Mouse (Mus musculus): Measurements from ENCODE around the gene Acp5.
"Not testable (repeated sequence)": the region's sequence is repeated elsewhere in the genome, so short reads cannot be mapped to it uniquely, and the experiment has no call there.

The Acp5 gene

DNA sequence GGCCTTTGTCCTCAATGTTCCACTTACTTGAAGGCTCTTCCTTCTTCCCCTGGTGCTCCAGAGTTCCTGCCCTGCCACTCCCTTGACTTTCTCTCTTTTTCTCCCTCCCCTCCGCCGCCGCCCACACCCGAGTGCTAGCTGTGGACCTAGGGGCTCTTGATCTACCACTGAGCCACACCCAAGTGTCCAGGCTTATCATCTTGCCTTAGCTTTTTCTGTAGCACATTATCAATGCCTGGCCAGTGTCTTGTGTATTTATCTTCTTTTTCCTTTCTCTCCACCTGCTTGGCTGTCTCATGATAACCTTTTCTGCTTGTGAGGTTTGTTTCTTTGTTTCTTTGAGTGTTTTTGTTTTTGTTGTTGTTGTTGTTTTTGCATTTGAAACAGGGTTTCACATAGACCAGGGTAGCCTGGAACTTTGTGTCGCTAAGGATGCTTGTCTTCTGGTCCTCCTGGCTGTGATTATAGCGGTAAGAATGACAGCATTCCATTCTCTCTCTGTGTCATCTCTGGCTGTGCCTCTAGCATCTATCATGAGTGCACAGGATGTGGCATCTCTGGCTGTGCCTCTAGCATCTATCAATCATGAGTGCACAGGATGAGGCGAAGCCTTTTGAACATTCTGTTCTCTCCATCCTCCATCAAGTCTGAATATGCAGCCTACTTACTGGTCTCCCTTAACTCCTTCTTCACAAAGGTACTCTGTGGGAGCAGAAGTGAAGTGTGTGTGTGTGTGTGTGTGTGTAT lies at the start of gene Acp5:
TSS of gene Acp5 (minus strand) at position 68 of the 747 bp plus-strand sequence.
- DNase-seq (ENCODE audit: low spot score): no peak

DNA sequence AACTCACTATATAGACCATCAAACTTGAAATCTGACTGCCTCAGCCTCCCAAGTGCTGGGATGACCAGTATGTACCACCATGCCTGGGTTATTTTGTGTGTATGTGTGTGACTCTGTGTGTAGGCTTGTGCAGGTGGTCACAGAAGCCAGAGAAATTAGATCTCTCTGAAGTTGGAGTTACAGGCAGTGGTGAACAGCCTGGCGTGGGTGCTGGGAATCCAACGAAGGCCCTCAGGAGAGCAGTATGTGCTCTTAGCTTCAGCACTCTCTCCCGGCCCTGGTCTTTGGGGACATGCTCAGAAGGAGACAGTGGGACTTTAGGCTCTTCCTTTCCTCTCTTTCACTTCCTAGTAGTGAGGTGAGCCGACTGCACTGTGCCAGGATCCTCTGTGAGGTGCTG lies 36.8 kb upstream of the Acp5 start:
- no peak for DNase-seq (ENCODE audit: low spot score)

DNA sequence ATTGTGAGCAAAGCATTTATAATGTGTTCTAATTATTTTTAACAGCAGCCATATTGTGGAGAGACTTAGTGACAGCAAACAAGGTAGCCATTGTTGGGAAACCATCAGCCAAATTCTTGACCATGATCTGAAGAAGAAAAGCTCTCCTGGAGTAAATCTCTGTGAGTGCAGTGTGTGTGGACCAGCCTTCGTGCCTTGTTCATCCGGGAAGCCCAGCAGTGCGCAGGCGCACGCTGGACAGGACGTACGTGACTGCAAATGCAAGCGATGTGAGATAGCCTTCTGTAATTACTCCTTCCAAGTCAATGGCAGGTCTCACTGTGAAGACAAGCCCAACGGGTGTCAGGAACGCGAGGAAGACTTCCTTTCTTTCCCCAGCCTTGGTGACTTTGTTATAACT lies 33.8 kb upstream of the Acp5 start:
- DNase-seq (ENCODE audit: low spot score): peak; percentile 1

DNA sequence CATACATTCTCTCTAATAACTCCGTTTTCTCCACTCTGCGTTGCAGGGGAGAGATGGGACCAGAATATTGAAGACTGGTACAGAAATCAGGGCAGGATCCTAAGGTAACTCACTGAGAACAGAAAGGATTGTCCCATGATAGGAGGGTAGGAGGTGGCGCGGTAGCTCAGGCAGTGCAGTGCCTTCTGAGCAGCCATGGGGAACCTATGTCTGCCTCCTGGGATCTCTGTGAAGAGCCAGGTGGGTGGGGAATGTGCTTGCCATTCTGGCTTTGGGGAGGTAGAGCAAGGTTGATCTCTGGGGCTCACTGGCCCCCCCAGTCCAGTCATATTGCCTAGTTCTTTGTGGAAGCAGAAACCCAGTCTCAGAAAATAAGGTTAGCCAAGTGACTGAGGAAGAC lies 32.2 kb upstream of the Acp5 start:
- peak; percentile 1 for DNase-seq (ENCODE audit: low spot score)

DNA sequence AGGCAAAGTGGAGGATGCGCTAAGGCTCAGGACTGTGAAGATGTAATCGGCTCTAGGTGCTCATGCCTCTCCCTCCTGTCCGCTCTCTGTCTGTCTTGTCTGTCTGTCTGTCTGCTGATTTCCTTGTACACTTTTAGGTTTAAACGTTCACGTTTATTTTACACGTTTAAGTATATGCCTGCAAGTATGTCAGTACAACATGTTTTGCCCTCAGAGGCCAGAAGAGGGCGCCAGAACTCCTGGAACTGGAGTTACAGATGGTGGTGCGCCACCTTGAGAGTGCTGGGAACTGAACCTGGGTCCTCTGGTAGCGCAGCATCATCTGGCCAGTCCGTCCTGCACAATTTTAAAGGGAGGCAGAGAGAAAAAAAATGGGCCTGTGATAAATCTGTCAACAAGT lies 31.2 kb upstream of the Acp5 start:
- no peak for DNase-seq (ENCODE audit: low spot score)

DNA sequence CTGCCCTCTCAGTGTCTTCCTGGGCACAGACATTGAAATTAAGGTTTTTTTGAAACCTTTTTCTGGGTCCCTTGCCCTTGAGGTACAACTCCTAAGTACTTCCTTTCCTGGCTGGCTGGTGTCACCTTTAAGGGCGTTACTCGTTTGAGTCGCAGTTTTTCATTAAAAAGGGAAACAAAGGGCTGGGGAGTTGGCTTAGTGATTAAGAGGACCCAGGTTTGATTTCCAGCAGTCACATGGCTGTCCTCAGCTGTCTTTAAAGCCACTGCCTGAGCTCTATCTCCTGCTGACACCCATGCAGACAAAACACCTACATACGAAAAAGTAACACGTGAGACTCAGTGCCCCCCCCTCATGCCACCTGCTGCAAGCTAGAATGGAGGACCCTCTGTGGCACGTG lies 30.5 kb upstream of the Acp5 start:
- DNase-seq (ENCODE audit: low spot score): no peak

DNA sequence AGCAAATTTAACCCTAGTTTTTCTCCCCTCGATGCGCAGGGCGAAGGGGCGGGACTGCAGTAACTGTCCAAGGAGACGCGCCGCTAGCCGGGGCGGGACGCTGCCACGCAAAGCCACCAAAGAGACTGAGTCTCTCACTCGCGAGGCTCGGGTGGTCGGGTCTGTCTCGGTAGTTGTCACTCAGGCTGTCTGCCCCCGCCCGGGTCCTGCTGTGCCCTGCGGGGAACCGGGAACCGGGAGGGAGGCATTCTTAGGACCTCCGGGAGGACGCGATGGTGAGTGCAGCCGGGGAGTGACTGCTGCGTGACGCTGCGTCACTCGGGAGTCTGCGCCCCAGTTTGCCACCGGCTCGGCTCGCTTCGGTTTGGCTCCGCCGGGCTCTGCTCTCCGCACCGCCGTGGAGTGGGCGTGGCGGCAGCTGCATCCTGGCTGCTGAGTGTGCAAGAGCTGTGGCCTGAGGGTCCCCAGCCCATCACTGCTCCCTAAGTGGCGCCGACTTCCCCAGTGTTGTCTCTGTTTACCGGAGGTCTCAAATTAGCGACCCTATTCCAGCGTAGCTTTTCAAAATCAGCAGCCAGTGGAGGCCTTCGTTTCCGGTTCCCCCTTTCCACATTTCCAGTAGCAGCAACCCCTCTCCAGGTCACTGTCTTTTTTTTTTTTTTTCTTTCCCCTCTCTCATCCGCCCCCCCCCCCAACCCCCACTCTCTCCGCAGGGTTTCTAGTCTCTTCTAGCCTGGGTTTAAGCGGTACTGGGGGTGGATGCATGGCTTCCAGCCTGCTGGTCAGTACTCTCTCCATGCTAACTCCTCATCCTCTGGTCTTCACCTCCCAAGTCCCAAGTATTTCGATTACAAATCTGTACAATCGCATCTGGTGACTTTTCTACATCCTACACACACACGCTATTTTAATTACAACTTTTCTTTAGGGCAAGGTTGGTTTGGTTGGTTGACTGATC lies 29.5 kb upstream of the Acp5 start:
- DNase-seq (ENCODE audit: low spot score): peak; percentile 57

DNA sequence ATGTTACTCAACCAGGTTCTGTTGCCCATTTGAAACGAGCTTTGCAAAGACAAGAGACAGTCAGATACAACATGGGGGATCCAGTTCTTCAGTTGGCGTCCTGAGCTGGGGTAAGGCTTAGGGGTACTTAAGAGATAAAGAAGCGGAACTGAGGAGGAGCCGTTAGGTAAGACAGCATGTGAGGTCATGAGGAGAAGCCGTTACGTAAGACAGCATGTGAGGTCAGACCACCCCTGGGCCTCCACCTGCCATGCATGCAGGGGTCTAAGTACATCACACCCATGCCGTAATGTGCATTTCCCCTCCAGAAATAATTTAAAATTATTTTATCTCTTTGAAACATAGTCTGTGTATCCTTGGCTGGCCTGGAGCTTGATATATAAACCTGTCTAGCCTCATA lies 27.4 kb upstream of the Acp5 start:
- DNase-seq (ENCODE audit: low spot score): no peak

DNA sequence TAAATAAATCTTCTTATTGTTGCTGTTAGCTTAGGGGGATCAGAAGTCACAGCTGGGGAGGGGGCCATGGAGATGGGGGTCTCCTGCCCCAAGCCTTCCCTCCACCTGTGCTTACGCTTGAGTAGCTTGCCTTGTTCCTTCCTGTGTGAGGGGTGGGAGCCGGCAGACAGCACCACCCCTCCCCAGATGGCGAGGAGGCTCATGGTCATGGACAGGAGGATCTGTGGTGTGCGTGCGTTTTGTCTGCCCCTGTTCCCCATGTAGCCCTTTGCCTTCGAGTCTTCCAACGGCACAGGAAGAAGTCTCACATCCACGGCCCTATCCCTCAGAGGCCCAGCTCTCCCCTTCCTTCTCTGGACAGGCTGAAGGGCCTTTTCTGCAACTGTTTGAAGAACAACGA lies 26.8 kb upstream of the Acp5 start:
- no peak for DNase-seq (ENCODE audit: low spot score)

DNA sequence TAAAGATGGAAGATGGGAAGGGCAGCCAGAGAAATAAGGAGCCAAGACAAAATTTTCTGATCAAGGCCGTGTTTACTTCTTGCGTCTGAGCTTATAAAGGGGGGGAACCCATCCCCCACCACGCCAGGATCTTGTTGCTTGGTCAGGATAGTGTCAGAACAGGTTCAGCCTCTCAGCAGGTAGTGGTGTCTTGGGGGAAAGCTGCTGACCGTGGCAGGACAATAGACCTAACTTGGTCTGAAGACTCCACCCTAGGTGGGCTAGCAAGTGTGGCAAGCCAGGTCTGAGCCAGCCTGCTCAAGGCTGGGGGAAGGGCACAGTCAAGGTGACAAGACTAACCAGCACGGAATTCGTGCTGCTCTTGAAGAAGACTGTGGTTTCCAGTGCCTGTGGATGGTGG lies 25.8 kb upstream of the Acp5 start:
- DNase-seq (ENCODE audit: low spot score): no peak

DNA sequence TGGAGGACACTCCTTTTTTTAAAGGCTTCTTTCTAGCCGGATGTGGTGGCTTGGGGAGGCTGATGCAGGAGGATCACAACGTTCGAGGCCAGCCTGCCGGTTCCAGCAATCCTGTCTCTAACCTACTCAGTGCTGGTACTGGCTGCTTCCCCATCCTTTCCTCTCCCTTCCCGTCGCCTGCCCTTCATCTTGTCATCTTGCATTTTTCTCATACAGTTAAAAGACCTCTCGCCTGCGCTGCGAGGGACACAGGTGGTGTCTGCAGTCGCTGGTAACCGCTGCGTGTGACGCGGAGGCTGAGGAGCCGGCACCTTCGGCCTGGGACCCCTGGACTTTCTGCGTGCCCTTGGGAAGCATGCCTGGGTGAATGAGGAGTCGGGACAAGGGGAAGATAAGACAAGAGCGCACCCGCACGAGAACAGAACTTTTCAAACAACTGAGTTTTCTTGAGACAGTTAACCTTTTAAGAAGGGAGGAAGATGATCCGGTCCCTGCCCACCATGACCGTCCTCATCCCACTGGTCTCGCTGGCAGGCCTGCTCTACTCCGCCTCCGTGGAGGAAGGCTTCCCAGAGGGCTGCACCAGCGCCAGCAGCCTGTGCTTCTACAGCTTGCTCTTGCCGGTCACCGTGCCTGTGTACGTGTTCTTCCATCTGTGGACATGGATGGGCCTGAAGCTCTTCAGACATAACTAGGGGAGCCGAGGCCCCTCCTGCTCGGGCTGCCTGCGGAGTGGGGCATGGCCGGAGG lies 22.2 kb upstream of the Acp5 start:
- no peak for DNase-seq (ENCODE audit: low spot score)

DNA sequence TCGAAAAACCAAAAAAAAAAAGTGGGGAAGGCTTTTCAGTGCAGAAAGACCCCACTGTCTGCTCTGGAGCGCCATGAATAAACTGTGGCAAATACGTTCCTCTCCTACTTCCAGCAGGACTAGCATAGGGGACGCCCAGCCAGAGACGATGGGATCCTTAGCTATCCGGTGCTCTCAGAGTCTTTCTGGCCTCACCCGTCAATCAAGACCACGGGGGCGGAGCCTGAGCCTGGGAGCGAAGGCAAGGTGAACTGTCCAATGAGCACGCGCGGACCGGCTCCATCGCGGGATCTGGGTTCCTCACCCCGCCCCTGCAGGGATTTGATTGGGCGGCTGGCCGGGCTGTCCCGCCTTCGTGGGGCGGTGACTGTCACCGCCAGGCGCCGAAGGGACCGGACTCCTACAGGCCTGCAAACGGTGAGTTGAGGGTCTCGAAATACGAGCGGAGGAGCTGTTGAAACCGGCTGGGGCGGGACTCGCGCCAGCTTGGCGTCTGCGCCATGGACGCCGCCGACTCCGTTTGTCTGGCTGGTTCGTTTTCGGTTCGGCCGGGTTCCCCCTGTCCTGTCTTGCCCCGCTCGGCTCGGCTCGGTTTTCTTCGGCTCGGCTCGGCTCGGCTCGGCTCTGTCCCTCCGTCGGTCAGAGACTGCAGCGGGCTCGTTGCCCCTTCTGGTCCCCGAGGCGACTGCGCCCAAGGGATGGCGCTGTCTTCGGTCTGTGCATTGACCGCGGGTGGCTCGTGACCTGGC lies 21.2 kb upstream of the Acp5 start, which contains the start of gene Pigyl:
TSS of gene Pigyl (plus strand) at position 350 of the 749 bp plus-strand sequence.
- peak; percentile 99 for DNase-seq (ENCODE audit: low spot score)

DNA sequence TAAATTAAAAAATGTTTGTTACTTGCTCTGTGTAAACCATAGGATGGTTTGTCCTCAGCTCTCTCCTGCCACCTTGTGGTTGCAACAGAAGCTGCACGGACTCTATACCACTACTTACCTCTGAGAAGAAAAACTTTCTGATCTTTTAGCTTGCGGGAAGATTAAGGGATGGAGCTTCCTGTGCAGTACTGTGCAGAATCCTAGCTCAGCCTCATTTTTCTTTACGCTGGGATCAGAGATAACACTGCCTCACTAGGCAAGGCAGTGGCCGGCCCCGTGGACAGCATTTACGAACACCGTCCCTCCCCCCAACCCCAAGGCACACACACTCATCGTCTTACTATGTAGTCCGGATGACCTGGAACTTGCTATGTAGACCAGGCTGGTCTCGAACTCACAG lies 20.1 kb upstream of the Acp5 start:
- DNase-seq (ENCODE audit: low spot score): peak; percentile 53

DNA sequence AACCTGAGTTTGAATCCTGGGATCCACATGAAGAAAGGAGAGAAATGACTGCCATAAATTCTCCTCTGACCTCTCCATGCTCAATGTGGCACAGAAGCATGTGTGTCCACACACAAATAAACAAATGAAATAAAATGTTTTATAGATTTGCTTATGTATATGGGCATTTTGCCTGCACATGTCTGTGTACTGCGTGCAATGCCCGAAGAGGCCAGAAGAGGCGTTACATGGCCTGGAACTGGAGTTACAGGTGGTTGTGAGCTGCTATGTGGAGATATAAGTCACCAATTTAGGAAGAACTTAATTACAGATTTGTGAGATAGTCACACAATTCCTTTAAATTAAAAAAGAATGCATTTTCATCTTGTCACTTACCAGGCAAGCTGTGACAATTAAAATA lies 18.3 kb upstream of the Acp5 start:
- no peak for DNase-seq (ENCODE audit: low spot score)

DNA sequence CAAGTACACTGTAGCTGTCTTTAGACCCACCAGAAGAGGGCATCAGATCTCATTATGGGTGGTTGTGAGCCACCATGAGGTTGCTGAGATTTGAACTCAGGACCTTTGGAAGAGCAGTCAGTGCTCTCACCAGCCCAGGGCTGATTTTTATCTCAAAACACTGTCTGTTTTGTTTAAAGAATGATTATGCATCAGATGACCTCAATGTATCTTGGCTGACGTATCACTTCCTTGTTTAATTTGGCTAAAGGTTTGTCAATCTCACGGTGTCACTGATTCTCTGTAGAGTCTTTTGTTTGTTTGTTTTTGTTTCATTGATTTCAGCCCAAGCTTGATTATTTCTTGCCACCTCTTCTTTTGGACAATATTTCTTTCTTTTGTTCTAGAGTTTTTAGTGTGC lies 15.4 kb upstream of the Acp5 start:
- no peak for DNase-seq (ENCODE audit: low spot score)

DNA sequence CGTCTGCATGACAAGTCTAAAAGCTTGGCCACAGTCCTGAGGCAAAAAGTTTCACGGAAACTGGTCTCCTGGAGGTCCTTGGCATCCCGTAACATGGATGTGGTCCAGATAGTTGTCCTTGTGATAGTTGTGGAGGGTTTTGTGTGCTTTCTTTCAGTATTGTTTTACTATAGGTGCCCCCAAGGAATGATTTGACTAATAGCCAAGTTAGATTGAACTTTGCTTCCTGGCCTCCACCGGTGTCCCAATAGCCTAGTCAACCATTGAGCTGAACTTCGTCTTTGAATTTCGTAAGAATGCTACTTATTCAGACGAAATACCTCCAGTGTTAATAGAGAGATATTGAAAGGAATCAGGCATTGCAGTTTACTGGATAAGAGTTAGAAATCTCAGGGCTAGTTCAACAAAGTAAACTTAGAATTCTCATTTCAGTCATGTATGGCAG lies 14.8 kb upstream of the Acp5 start:
- not testable (repeated sequence) for DNase-seq (ENCODE audit: low spot score)

DNA sequence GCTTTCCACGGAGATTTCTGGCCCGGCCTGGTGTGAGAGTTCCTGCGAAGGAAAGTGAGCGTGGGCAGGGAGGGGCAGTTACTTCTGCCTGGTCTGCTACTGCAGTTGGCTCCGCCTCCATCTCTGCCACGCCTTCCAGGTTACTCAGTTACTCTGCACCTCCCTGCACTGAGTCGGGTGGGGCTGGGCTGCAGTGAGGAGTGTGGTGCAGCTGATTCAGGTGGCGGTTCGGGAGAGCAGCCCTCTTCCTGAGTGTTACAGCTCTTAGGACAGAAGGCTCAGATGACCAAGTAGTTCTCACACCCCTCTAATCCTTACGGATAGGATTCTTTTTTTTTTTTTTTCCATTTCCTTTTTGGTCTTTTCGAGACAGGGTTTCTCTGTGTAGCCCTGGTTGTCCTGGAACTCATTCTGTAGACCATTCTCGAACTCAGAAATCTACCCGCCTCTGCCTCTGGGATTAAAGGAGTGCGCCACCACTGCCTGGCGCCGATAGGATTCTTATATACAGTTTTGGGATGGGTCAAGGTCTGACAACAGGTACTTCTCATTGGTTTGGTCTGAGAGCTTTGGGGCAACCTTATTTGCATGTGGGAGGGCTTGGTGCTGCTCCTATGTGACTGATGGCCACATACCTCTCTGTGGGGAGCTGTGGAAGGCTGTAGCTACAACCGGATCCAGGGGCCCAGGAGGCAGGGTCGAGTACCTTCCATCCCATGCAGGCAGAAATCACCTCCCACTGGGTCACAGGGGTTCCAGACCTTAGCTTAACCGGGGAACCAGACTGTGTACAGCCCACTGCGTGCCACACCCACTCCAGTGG lies 14.1 kb upstream of the Acp5 start:
- DNase-seq (ENCODE audit: low spot score): no peak

DNA sequence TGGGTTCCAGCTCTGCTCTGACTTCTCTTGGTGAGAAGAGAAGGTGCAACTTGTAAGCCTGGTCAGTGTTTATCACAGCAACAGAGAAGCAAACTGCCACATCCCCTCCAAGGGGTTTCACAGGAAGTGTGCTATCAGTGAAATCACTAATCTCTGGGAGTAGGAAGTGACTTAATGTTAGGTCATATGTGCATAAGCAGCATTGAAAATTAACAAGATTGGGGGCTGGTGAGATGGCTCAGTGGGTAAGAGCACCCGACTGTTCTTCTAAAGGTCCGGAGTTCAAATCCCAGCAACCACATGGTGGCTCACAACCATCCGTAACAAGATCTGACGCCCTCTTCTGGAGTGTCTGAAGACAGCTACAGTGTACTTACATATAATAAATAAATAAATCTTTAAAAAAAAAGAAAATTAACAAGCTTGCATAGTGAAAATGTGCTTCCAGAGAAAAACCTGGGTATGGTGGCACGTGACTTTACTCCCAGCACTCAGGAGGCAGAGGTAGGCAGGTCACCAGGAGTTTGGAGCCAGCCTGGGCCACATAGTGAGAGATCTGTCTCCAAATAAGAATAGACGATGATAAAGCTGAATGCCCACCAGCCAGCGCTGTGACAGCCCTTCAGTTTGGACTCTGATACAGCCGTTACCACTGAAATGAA lies 8.9 kb upstream of the Acp5 start:
- DNase-seq (ENCODE audit: low spot score): no peak

DNA sequence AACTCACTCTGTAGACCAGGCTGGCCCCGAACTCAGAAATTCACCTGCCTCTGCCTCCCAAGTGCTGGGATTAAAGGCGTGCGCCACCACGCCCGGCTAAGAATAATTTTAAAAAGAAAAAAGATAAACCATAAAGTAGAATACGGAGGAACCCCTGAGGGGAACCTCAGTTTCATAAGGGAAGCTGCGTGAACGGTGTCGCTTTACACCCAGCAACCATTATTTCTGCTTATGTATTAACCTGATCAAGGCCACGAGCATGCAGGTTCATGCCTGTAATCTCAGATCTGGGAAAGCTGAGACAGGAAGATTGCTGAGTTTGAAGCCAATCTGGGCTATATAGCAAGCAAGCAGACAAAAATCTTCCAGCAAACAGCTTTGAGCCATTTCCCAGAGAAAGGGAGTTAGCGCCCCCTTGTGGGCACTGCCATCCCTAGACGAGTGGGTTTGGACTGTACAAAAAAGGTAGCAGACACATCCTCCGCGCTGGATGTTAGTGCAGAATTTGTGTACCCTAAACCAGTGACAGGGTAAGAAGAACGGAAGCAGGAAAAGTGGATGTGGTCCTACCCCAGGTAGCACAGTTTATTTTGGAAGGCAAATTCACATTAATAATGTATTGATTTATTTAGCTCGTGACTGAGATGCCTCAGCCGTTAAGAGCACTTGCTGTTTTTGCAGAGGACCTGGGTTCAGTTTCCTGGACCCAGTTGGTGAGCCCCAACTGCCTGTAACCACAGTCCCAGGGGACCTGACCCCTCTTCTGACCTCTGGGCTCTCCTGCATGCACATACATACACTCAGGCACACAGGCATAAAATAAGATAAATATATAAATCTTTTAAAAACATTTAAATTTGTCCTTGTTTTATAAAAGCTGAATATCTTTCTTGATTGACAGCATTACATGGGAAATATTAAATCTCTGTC lies 7.9 kb upstream of the Acp5 start:
- DNase-seq (ENCODE audit: low spot score): peak; percentile 91

All from layer of hippocampus, adult 11-12 months (tissue).